ENCODE assay signal across 34 mouse cellular contexts in the genomic region with DNA sequence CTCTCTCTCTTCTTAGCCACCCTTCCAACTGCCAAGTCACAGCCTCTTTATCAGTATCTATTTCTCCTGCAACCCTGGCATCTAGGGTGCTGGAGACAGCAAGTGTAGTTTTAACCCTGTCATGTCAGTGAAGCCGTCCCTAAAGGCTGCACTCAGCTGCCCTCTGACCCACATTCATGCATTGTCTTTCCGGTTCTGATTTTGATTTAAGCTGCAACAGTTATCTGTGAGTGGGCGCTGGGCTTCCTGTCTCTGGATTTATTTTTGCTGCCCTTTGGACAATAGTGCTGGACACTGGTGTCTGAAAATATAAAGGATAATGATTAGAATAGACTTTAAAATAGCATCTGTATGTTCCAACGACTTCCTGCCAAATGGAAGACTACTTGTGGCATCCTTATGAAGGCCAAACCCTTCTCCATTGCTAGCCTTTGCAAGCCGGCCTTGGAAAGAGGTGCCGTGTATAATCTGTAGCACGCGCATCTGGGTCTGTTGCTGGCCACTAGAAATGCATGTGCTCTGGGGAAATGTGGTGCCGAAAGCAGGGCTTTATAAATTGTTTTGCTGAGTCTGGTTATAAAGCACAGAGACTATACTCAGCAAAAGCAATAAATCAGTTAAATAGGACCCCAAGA. TPM values are rescaled to one million over a fixed set of nuclear protein-coding genes. Genes with fewer than 3 reads are reported as not detected.
DNase-seq lines count a peak whose midpoint lies in the region; ATAC-seq and TF ChIP-seq lines count a peak whose summit lies in the region.
"Had no signal": no experiment of that assay in that cellular context is flagged by ENCODE, and none has a peak within 500 bp of the region (broad histone marks: within the 10 kb centered on the region; RNA-seq: fewer than 3 reads in every experiment).

No protein-coding gene starts in this region.

- no peak for TF ChIP-seq POLR2A in heart, adult 2 months (IDR thresholded peaks at IDR 0.05; ENCODE audit: insufficient read depth, low read depth, low read length)

- no peak for ATAC-seq in kidney, embryonic 16.5 days (ENCODE audit: low FRiP score, low TSS enrichment)
- ATAC-seq: forebrain, embryonic 15.5 days; intestine, postnatal 0 days had no signal

- H3K27ac ChIP-seq in heart, adult 2 months: 0 out of 2 replicates have a peak overlapping the region, but pooled peaks have one; percentile 15
- H3K27ac ChIP-seq in kidney, embryonic 16.5 days (ENCODE audit: low read length): no peak overlapping the region
- H3K27ac ChIP-seq: embryonic facial prominence, embryonic 10.5 days; embryonic facial prominence, embryonic 13.5 days; forebrain, embryonic 12.5 days; forebrain, embryonic 15.5 days; heart, embryonic 13.5 days; hindbrain, embryonic 12.5 days; hindbrain, embryonic 15.5 days had no signal

- DNase-seq in heart, adult 2 months: no peak
- no peak for DNase-seq in heart, adult 9 months (ENCODE audit: low spot score in 2 of 2)
- peak; percentile 29 for DNase-seq in kidney, postnatal 10 days
- DNase-seq in MN1 (ENCODE audit: low spot score): peak; percentile 61
- no peak for DNase-seq in adrenal gland, postnatal 14 days
- DNase-seq: adrenal gland, adult 2 months; adrenal gland, postnatal 25 days; B cell, adult 2 months; cerebellum, adult 11-12 months; cerebellum, adult 8-10 months; cerebellum, postnatal 10 days; cerebellum, postnatal 36 days; embryo, embryonic 11 days; gastrocnemius, postnatal 14 days; heart, adult 18-20 months had no signal

- H3K79me2 ChIP-seq in heart, adult 2 months (replicated peaks; ENCODE audit: control insufficient read depth, insufficient read depth, low read length): no peaks in the 10 kb centered on the region

- peaks cover 12% of the 10 kb centered on the region for H3K4me1 ChIP-seq in heart, adult 2 months (ENCODE audit: control insufficient read depth, insufficient read depth, low read length)
- peaks cover 4% of the 10 kb centered on the region; the same call in 1 of the 2 replicates for H3K4me1 ChIP-seq in kidney, embryonic 16.5 days (ENCODE audit: insufficient read depth, low read length)
- H3K4me1 ChIP-seq: embryonic facial prominence, embryonic 13.5 days; forebrain, embryonic 12.5 days; hindbrain, embryonic 12.5 days; hindbrain, embryonic 15.5 days had no signal

- H3K27me3 ChIP-seq in heart, adult 2 months (ENCODE audit: control insufficient read depth, insufficient read depth, low read length): no peaks in the 10 kb centered on the region
- H3K27me3 ChIP-seq in kidney, embryonic 16.5 days (ENCODE audit: insufficient read depth, low read length): no peaks in the 10 kb centered on the region
- H3K27me3 ChIP-seq: CH12.LX; embryonic facial prominence, embryonic 13.5 days; forebrain, embryonic 12.5 days; forebrain, embryonic 15.5 days; heart, embryonic 13.5 days; hindbrain, embryonic 12.5 days; hindbrain, embryonic 15.5 days had no signal

- WGBS in heart, adult 2 months: 42% methylated on average over 9 of the region's 9 CpGs
- 63% methylated on average over 9 of the region's 9 CpGs for WGBS in kidney, embryonic 16.5 days

- H3K4me3 ChIP-seq in heart, adult 2 months: no peak overlapping the region
- no peak overlapping the region for H3K4me3 ChIP-seq in kidney, embryonic 16.5 days (ENCODE audit: low read length)
- H3K4me3 ChIP-seq: embryonic facial prominence, embryonic 10.5 days; embryonic facial prominence, embryonic 13.5 days; erythroblast, embryonic 14.5 days; forebrain, embryonic 12.5 days; forebrain, embryonic 15.5 days; heart, embryonic 13.5 days; hindbrain, embryonic 12.5 days; hindbrain, embryonic 15.5 days had no signal

- no peak overlapping the region for H3K9ac ChIP-seq in heart, adult 2 months (ENCODE audit: low read depth, low read length)
- no peak overlapping the region for H3K9ac ChIP-seq in kidney, embryonic 16.5 days (replicated peaks; ENCODE audit: low read length)
- H3K9ac ChIP-seq: embryonic facial prominence, embryonic 13.5 days; forebrain, embryonic 12.5 days; forebrain, embryonic 15.5 days; heart, embryonic 13.5 days; hindbrain, embryonic 12.5 days; hindbrain, embryonic 15.5 days had no signal

- TF ChIP-seq CTCF in heart, adult 2 months (IDR thresholded peaks at IDR 0.05): no peak

- H3K9me3 ChIP-seq in kidney, embryonic 16.5 days (ENCODE audit: low read length): no peaks in the 10 kb centered on the region
- H3K9me3 ChIP-seq: embryonic facial prominence, embryonic 10.5 days; embryonic facial prominence, embryonic 13.5 days; forebrain, embryonic 12.5 days; forebrain, embryonic 15.5 days; G1E; heart, embryonic 13.5 days; hindbrain, embryonic 12.5 days; hindbrain, embryonic 15.5 days had no signal

- TF ChIP-seq EP300 in heart, adult 2 months (IDR thresholded peaks at IDR 0.05; ENCODE audit: insufficient read depth, low read depth, low read length): no peak

- intact Hi-C loops in heart, adult 2 months (cut with DNase I): loop anchor here (5.0 kb wide), 1 partner anchor 443 kb away; no protein-coding TSS in a partner anchor

- no peak overlapping the region for H3K4me2 ChIP-seq in kidney, embryonic 16.5 days (replicated peaks; ENCODE audit: low read depth, low read length)
- H3K4me2 ChIP-seq: embryonic facial prominence, embryonic 13.5 days; forebrain, embryonic 12.5 days; forebrain, embryonic 15.5 days; heart, embryonic 13.5 days; hindbrain, embryonic 12.5 days; hindbrain, embryonic 15.5 days had no signal

- H3K36me3 ChIP-seq in heart, adult 2 months (ENCODE audit: control insufficient read depth, insufficient read depth, low read length): peaks cover 6% of the 10 kb centered on the region
- no peaks in the 10 kb centered on the region for H3K36me3 ChIP-seq in kidney, embryonic 16.5 days (ENCODE audit: insufficient read depth, low read length)
- H3K36me3 ChIP-seq: embryonic facial prominence, embryonic 10.5 days; embryonic facial prominence, embryonic 13.5 days; forebrain, embryonic 12.5 days; forebrain, embryonic 15.5 days; G1E; heart, embryonic 13.5 days; hindbrain, embryonic 12.5 days; hindbrain, embryonic 15.5 days had no signal

RNA-seq across cellular contexts. Expression of gene 1700020N01Rik, which starts 44.0 kb away (rescaled TPM):
- not detected for total RNA-seq in heart, adult 2 months (2021)
- not detected in 2 replicates for polyA plus RNA-seq in heart, adult 2 months (2012; rRNA removed)
- polyA plus RNA-seq in kidney, embryonic 16.5 days (2015; fragmentation: Nextera tagmentation; extraction: Ambion mirVana): not detected in 2 replicates
- not detected in 2 replicates for total RNA-seq in adrenal gland, postnatal 14 days (2021)
- total RNA-seq: adrenal gland, adult 2 months; CH12.LX; G1E; gastrocnemius, adult 18-20 months; gastrocnemius, postnatal 14 days; gastrocnemius, postnatal 4 days; heart, adult 18-20 months; heart, postnatal 25 days; hematopoietic stem cell, adult 5-6 weeks had no signal
- polyA plus RNA-seq: adrenal gland, adult 2 months; brain, embryonic 14.5 days; cortical plate, adult 2 months; embryonic facial prominence, embryonic 10.5 days; embryonic facial prominence, embryonic 13.5 days; erythroblast, embryonic 14.5 days; forebrain, embryonic 12.5 days; forebrain, embryonic 15.5 days; G1E; heart, embryonic 13.5 days; hindbrain, embryonic 12.5 days; hindbrain, embryonic 15.5 days; intestine, embryonic 14.5 days had no signal

Comparison
In these comparisons a context has a peak if more than half of its experiments do, and no peak if none do; other contexts are left out.
1. DNase-seq: peak in kidney, postnatal 10 days (single experiment) and MN1 (single experiment); none in heart, adult 2 months (0 of 2), heart, adult 9 months (0 of 2) and adrenal gland, postnatal 14 days (single experiment).